Mouse (Mus musculus) frontal cortex, postnatal 25 days (tissue): ENCODE data around the gene Gcnt1.

Source experiments
- DNase-seq, 2 experiments: peaks; one replicate each; pipeline ENCODE4 v3.0.0; 2022; ENCODE audit warnings: low spot score in 2 of 2

Gene Gcnt1

DNA sequence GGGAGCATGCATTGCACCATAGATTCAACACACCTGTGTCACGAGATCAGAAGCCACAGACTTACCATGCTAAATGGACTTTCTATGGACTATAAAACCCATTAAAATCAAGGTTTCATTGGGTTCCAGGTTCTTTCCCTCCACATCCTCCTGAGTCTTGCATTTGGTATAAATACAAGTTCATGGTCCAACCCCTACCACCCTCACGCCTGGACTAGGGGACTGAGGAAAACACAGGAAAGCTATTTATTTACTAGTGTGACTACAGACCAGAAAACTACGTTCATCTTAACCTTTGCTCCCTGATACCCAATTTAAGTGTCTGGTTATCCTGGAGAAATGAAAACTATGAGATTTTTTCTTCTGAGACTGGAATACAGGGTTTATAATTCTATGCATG, at the start of gene Gcnt1:
TSS of gene Gcnt1 (minus strand) at position 144 of the 400 bp plus-strand sequence.
- no peak for DNase-seq

DNA sequence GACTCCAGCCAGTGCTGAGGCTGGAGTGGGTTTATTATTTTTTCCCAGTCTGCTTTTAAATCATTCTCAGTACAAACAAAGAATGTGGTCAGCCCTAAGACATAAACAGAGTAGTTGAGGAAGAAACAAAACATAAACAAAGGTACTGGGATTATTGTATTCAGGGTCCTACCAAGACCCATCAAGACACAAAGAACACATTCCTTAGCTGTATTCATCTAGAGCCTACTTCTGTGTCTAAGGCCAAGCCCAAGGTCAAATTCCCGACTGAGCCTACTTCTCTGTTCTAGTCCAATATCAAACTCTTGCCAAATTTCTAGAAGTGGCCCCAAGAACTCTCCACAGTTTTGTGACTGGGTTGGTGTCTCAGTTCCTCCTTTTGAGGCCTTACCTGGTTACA, 45.2 kb upstream of the Gcnt1 start:
- DNase-seq: no peak

DNA sequence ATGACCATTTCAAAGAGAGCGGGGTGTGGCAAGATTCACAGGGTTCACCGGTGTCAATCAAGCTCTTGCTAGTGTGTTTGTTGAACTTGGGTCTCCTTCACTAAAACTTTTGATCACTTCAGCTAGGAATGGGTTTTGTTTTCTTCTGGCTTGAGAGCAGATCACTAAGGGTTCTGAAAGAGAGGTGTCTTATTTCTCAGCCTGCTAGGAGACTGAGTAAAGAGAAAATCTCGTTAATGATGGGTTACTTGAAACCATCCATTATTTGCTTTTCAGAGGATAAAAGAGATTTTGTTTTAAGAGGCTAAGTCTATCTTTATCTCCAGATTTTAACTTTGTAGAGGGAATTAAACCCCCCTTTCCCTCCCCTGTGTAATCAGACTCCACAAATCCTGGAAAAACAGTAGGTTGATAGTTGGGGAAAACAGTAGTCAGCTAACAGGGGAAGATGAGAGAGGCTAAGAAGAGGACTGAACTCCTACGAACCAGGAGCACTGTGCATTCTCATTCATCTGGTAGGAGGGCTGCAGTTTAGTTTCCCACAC, 40.3 kb upstream of the Gcnt1 start:
- DNase-seq: no peak

DNA sequence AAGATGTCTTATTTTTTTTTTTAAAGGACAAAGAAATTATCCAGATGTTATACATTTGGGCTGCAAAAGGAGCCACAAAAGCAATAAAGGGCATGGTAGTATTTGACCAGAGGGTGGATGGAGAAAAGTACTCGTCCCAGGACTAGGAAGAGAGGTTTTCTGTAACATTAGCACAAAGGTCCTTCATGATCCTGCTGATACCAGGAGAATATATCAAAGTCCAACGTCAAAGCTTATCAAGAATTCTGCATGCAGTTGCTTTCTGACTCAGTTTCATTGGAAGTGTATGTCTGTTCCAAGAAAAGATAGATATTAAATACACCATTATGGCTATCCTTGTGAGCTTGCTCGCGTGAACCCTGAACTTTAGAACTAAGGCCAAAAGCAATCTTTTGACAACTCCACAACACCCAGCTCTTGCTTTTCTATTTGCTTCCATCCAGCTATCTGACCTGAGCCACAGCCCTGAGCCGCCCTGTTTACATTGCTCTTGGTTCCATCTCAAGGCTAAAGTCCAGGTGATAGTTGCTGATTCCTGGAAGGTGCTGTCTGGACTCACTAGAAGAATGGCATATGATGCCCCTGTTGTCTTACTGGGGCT, 37.9 kb upstream of the Gcnt1 start:
- DNase-seq: no peak

DNA sequence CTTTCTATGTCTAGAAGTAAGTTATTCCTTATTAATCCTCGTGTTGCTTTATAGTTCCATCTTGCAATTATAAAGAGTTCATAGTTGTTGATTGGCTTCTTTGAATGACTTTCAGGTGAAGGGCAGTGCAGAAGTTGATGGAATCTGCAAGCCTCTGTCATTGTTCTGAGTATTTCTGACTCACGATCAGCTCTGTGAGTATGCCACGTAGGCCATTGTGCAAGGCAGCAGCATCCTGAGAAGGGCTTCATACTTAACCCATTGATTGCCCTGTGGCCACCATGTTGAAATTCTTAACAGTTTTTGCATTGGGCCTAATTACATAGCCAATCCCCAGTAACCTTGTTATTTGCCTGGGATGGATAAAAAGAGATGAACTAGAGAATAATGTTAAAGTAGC, 36.7 kb upstream of the Gcnt1 start:
- no peak for DNase-seq

DNA sequence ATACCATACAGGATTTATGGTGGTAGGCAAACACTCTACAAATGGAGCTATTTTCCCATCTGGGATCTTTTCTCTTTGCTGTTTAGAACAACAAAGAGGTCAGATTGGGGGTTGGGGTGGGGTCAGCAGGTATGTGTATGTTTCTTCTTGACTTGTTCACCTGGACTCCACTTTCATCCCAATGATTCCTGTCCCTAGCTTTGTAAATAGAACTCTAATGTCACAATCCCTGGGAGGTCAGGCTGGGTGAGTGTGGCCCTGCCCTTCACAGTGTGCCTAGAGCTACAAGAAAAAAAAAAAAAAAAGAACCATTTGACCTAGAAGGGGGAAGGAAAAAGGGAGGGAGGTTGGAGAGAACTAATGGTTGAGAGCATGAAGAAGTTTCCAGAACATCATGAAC, 35.9 kb upstream of the Gcnt1 start:
- DNase-seq: no peak

DNA sequence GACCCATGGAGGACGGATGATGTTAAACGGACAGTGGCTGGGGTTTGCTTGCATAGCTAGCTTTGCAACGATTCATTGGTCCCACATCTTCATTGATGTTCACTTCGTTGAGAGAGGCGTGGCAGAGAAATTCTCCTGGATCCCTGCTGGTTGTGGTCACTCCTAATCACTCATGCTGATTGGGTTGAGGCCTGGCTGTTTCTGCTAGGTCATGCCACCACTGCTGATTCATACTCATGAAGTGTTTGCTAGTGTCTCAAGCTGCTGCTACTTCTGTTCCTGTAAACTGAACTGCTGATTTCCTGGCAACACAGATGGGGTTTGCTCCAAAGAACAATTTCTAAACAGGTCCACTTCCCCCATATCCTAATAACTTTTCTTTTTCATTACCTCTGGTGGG, 34.2 kb upstream of the Gcnt1 start:
- DNase-seq: no peak

DNA sequence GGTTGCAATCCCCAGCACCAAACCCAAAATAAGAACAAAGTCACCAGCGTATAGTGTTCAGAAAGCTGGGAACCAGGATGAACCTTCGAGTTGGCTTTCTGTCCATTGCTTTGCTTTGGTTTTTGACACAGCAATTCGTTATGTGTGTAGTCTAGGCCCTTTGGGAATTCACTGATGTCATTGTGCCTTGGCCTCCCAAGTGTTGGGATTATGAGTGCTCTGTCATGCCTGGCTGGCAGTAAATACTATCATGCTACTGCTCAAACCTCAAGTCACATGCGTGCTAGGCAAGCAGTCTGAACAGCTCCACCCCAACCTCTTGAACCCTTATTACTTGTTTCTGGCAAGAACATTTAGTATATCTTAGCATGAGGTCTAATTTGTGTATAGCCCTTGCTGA, 30.5 kb upstream of the Gcnt1 start:
- DNase-seq: no peak

DNA sequence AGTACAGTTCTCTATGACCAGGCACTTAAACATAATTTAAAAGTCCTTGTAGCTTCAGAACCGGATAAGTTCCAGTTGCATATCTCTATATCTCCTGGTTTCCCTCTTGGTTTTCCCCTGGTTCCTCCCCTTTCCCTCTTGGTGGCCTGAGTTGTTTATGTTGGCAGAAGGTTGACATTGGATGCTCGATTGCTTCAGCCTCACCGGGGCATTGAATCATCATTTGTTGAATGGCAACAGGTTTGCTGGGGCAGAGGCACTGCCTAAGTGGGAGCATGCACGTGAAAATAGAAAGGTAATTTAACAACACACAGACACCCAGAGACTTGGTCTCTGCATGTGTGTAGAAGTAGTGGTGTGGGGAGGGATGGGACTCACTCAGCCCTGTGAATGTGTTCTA, 27.9 kb upstream of the Gcnt1 start:
- no peak for DNase-seq

DNA sequence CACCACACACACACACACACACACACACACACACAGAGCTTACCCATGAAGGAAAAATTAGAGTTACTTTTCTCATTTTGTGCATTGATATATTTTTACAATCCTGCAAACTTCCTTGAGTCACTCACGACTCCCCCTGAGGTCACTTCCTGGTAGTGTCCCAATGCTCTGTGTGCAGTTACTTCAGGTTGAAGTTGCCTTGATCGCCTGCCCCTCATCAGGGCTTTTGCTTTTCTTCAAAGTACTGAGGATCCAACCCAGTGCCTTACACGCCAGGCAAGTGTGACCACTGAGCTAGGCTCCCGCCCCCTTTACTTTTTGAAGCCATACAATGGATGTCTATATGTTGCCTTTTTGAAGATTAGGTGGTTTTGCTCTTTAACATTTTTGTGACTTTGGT, 27.3 kb upstream of the Gcnt1 start:
- DNase-seq: no peak

DNA sequence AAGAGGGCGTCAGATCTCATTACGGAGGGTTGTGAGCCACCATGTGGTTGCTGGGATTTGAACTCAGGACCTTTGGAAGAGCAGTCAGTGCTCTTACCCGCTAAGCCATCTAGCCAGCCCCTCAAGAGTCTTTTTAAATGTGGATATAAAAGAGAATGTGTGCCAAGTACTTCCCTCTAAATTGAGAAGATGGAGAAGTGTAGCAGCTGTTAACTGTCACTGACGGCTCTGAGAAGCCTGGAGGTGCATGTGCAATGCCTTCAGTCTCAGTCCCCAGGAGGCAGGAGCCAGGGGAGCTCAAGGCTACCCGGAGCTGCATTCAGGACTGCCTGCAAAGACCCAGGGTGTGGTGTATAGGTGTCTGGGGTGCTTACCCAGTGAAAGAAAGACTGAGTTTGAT, 25.3 kb upstream of the Gcnt1 start:
- no peak for DNase-seq

DNA sequence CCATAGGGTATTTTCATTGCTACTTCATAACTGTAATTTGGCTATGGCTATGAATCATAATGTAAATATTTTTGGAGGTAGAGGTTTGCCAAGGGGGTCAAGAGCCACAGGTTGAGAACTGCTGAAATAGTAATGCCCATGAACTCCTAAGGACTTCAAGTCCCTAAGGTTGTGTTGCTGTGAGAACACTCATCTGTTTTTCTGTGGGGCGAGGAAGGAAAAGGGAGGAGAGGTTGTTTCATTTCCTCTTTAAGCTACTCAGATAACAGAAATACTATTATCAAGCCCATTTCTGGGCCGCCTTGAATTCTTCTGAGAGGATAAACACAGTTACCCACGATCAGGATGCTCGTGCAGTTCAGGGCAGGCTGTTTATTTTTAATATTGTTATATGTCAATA, 24.2 kb upstream of the Gcnt1 start:
- no peak for DNase-seq

DNA sequence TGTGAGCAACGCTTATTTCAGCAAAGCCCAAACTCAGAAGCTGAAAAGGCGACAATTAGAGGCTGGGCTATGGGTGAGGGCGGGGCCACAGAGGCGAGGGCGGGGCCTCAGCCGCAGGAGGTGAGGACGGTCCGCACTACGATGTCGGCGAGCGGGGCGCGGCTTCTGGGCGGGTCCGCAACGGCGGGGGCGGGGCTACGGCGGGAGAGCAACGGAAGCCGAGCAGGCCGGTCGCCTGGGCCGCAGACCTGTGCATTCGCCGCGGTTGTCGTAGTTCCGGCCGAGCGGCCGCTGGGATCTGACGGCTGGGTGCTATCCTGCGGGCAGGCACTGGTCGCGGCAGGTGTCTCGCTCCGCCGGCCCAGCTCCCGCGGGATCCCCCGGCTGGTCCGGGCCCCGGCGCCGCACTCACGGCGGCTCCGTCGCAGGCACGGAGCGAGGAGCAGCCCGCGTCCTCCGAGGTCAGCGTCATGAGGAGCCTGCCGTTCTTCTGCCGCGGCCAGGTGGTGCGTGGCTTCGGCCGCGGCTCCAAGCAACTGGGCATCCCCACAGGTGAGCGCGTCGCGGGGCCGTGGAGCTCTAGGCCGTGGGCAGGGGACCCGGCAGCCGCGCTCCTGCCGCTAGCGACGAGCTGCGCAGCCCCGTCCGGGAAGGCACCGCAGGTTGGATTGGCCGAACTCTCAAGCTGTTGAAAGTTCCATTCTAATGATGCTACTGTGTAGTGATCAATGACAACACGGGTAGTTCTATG, 21.4 kb upstream of the Gcnt1 start, which contains the start of gene Rfk:
TSS of gene Rfk (plus strand) at position 203 of the 751 bp plus-strand sequence.
- peak; percentile 64 to 77 for DNase-seq

DNA sequence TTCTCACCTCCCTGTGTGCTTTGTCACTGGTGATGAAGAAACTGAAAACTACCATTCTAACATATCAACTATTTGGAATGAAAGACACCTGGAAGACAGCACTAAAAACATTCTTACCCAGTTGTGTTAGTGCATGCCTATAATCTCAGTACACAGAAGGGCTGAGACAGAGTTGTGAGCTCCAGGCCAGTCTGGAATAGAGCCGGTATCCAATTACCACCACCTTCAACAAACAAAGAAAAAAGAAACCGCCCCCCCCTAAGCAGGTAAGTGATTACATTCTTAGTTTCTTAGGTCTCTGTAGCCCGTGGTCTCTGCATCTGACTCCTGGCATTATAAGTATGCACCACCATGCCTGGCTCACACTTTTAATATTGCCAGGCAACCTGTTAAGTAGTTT, 20.2 kb upstream of the Gcnt1 start:
- DNase-seq: no peak

DNA sequence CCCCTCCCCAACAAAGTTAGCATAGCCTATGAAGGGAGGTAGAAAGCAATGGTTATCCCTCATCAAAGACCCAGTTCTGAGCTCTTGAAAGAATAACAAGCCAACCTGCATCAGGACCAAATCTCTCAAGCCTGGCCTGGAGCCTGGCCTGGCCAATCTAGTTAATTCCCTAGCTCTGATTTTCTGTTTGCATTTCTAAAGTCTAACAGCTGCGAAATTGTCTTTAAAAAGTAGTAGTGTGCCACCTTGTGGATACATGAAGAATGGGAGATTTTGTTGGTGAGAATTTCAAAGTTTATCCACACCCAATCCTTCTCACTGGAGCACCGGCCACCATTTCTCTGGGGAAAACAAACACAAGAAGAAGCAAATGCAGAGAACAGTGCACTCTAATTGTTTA, 15.8 kb upstream of the Gcnt1 start:
- no peak for DNase-seq

DNA sequence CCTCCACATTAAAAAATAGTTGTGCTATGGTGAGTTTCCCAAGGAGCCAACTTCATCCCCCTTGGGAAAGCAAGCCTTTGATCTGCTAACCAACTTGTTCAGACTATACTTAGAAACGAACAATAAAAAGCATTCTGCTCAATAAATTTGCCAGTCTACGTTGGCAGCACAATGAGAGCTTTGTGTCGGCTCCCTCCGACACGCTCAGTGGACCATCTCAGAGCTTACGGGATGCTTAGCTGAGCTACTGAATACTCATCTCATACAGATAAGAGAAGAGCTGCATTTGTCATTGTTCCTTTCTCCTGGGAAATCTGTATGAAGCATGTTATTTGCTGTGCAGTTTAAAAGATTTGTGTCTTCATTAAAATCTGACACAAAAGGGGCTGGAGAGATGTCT, 13.8 kb upstream of the Gcnt1 start:
- no peak for DNase-seq

DNA sequence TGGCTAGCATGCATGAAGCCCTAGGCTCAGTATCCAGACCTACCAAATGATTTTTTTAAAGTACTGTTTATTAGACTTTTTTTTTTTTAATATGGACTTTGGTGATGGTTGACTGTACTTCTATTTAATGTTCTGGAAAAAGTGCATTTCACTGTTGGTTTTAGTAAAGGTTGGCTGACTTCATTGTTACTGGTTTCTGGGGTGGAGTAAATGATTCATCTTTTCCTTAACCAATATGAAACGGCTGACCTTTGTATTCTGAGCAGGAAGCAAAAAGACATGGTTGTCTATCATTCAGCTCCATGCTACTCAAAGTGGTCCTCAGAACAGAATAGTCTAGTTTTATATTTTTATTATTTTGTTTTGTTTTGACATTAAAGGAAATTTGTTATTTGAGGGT, 12.8 kb upstream of the Gcnt1 start:
- no peak for DNase-seq

DNA sequence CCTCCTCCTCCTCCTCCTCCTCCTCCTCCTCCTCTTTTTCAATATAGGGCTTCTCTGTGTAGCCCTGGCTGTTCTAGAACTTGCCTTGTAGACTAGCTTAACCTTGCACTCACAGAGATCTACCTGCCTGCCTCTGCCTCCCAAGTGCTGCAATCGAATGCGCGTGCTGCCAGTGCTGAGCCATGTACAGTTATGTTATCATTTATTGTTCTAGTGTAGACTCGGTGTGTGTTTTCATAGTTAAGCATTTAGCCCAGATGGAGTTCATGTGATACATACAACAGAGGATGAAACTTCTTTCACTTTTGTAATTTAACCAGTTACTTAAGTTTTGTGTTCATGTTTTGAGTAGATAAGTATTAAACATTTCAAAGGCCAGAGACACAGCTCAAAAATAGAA, 12.4 kb upstream of the Gcnt1 start:
- no peak for DNase-seq

DNA sequence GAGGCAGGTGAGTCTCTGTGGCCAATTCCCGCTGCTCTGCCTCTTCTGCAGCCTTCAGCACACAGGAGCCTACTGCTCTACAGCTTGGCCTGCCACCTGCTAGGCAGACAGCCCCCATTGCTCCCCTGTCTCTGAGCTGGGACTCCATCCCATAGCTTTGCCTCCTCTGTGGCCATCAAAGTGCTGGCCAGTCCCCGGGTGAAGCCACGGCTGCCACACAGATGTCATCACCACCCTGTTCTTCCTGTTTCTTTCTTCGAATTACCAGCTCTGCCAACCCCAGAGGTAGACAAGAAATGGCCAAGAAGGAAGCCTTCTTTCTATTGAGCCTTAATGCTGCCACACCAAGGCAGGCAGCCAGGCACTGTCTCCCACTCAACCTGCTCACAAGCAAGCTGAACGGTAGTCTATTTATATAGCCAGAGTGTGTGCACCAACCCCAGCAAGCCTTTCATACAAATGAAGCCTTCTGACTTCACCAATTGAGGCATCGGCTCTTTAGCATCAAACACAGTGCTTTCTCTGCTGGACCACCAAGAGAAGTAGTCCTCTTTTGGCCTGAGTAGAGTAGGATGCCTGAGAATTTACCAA, 10.3 kb upstream of the Gcnt1 start:
- no peak for DNase-seq

DNA sequence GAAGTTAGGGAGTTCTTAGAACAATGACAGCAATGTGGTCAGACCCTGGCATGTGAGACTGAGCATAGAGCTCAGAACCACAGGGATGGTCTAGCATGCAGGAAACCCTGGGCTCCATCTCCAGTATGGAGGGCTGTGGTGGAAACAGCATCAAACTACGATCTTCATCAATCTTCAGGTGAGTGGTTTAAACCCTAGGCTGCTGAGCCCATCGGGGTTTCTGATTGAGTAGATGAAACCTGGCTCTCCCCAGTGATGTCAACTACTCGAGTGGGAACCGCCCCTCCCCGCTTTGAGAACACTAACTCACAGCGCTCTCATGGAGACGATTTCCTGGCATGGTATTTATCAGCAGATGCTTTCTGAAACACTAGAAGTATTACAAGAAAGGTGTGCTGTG, 7.9 kb upstream of the Gcnt1 start:
- no peak for DNase-seq

DNA sequence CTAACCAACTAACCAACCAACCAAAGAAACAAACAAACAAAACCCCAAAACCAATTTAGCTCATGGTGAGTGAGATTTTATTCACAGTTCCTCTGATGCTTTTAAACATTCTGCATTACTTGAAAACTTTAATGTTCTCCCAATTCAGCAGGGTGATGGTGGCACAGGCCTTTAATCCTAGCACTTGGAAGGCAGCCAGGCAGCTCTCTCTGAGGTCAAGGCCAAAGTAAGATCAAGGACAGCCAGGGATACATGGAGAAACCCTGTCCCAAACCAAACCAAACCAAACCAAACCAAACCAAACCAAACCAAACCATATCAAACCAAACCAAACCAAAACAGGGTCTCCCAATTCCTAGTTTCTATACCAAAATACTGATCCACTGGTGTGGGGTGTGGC, 6.2 kb upstream of the Gcnt1 start:
- no peak for DNase-seq

DNA sequence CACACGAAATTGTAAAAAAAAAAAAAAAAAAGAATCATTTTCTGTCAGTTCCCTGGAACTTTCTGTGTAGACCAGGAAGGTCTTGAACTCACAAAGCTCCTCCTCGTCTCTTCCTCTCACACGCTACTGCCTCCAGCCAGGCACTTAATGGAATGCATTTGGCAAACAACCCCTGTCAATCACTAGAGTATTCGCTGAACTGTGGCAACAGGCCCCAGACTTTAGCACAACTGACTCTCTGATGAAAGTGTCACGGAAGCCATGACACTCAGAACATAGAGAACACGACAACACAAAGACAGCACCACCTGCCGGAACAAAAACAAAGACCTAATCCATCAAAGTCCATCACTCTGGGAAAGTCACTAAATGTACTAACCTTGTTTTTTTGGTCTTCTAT, 3.1 kb downstream of the Gcnt1 start:
- DNase-seq: no peak

DNA sequence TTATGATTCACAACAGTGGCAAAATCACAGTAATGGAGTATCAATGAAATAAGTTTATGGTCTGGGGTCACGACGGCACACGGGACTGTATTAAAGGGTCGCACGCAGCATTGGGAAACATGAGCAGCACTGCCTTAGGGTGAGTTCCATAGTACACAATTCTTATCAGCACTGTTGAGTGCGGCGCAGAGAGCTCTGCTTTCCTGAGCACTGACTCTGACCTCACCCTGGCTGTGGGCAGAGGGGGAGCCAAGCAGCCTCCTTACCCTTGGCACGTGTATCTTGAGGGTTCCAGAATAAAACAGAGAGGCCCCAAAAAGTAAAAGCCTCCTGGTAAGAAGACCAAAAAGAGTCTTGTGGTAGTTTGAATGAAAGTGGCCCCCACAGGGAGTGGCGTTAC, 4.1 kb downstream of the Gcnt1 start:
- no peak for DNase-seq
